Mouse (Mus musculus) spleen, postnatal 4 days (tissue): ENCODE data around the gene Crygd.
"Not testable (repeated sequence)": the region's sequence is repeated elsewhere in the genome, so short reads cannot be mapped to it uniquely, and the experiment has no call there.

Experiments used
- DNase-seq, 2 experiments: peaks; one replicate each; pipeline ENCODE4 v3.0.0; 2022; ENCODE audit warnings: low spot score in 2 of 2

Crygd gene

DNA sequence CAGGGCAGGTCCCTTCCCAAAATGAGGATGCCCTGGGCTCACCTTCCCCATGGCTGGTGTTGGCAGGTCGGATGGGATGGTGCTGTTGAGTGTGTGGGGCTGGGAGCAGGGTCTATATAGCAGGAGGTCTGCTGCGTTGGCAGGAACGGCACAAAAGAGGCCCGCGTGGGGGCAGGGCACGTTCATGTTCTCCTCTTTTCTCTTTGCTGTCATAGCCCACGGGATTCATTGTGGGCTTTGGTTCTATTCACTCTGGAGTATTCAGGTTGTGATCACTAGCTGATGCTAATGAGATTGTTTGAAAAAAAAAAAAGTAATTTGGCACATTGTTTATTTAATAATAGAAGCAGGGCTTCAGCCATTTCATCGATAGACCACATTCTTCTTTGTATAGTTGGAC lies at the start of gene Crygd:
TSS of gene Crygd (minus strand) at position 101 of the 400 bp plus-strand sequence.
- DNase-seq: no peak

DNA sequence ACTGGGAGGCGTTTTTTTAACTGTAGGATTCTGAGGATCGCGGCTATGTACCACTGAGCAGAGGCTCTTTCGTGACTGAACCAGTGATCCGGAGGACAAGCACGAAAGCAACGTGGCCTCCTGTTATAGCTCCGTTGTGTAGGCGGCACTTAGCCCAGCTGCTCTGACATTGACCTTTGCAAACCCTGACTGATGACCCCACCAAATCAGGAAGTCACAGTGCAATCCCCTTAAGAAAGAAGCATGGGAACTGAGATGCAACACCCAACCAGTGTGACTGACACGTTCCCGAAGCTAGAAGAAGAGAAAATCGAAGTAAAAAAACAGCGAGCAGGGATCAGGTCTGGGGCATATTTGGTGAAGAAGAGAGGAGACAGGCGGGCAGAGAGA lies 49.5 kb upstream of the Crygd start:
- DNase-seq: no peak

DNA sequence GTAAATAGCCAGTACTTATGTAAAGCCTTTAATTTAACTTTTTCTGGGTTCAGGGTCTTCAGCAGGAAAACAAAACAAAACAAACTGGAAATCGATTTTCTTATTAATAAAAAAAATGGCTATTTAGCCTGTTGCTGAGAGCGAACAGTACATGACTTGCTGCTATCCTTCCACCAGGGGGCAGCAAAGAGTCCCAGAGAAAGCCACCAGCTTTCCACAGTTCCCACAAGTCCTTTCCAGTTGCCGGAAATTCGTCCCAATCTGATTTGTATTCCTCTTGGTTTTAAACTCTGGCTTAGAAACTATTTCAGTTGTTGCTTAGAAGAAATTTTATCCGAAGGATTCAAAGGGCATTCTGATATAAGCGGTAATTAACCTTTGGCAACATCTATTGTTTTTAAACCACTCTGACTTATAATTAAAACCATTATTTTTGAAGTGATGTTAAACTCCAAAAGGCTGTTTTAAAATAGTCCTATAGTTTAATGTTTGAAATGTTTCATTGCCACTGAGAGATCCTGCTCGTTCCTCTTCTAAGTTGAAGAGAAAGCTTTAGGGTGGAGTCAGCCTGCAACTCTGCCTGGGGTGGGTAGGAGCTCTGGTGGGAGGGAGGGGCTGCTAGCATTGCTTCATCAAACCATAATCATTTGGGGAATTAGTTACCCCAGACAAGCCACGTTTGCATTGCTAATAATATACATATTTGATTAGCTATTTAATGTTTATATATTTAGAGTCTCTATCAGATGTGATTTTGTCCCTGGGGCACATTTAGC lies 49.0 kb upstream of the Crygd start:
- peak; percentile 38 to 74 for DNase-seq

DNA sequence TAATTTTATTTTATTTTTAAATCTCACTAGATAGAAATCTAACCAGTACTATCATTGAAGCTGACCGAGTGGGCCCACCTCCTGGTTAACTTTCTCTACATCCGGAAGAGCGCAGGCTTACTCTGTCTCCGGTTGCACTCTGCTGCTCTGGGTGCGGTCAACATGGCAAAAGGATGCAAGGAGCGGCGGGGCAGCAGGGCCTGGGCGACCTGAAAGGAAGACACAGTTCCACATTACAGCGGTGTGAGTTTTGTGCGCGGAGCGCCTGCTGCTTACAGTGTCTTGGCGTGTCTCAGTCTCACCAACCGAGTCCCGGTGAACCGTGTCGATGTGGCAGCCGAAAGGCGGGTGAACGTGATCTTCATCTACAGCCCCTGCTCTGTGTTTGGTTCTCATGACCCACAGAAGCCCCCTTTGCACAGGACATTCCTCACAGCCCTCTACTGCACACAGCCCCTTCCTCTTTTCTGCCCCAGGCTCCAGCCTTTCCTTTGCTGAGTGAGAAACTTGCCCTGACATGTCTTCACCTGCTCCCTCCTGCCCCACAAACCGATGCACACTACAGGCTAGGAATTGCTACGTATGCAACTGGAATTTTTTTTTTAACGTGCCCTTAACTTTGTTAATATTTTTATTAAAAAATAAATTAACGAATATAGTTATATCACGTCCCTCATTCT lies 46.6 kb upstream of the Crygd start:
- DNase-seq: no peak

DNA sequence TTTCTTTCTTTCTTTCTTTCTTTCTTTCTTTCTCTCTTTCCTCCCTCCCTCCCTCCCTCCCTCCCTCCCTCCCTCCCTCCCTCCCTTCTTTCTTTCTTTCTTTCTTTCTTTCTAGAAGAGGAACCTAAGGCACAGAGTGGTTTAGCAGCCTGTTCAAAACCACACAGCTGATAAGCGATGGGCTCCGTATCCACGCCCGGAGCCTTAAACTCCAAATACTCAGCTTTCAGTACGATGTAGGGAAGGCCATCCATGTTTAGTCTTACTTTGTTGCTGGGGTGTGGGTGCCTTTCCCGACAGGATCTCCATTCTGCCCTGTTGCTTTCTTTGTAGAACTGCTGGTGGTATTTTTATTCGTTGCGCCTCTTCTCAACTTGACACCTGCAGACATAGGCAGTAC lies 45.9 kb upstream of the Crygd start:
- DNase-seq: no peak

DNA sequence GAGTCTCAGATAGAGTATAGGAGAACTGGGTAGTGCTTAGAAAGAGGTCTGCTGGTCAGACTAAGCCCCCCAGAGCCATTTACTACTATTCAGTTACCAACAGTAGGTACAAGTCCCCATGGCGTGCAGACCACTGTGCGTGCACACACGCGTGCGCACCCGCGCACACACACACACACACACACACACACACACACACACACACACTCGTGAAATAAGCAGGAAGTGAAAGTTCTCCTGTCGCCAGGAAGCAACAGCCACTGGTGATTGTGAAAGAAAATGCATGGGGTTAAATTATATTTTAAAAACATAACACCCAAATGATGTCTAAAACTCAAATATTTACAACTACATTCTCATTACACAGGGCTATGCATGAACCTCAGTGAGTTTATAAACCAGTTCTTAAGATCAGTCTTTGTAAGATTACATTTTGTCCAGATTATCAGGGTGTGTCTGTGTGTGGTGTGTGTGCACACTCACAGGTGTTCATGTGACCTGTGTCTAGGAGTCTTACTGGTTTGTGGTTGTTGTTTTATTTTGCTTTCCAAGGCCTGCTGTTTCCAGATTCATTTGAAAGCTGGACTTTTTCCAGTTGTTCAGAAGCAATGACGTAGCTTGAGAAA lies 44.5 kb upstream of the Crygd start:
- DNase-seq: no peak

DNA sequence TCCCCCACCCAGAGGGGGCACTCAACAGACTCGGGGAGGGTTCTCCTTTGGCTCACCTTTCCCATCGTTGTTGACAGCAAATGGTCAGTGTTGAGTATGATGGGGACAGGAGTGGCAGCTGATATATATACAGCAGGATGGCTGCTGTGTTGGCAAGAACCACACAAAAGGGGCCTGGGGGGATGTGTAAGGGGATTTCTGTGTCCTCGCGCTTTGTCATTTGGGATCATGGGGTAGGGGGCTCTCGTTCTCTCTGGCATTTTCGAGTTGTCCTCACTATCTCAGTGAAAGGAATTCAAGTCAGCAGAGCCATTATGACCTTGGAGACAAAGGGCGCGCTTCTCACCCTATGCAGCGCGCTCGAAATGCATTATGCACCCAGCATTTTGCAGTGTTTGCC lies 40.0 kb upstream of the Crygd start, which contains the start of gene Cryga:
TSS of gene Cryga (minus strand) at position 101 of the 400 bp plus-strand sequence.
- DNase-seq: no peak

DNA sequence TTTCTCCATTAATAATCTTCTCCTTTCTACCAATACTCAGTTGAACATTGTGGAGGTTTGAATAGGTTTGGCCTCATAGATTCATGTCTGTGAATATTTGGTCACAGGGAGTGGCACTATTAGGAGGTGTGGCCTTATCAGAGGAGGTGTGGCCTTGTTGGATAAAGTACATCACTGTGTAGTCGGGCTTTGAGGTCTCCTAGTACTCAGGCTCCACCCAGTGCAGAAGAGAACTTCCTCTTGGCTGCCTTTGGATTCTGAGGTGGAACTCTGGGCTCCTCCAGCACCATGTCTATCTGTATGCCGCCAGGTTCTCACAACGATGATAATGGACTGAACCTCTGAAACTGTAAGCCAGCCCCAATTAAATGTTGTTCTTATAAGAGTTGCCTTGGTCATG lies 33.7 kb upstream of the Crygd start:
- no peak for DNase-seq

DNA sequence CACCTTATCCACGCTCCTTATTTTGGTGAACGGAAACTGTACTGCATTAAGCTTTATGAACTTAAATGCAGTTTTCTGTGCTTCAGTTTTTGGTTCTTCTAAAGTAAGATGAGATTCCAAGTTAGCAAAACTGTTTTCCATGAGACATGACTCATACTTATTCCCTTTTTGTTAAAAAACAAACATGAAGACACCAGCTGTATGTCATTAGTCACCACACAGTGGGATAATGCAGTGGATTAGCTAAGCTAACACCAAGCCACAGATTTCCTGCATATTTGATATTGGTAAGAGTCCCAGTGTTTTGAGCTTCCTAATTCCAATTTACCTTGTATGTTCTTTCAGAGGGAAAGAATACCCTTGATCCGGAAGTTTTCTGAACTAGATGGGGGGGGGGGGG lies 28.3 kb upstream of the Crygd start:
- DNase-seq: no peak

DNA sequence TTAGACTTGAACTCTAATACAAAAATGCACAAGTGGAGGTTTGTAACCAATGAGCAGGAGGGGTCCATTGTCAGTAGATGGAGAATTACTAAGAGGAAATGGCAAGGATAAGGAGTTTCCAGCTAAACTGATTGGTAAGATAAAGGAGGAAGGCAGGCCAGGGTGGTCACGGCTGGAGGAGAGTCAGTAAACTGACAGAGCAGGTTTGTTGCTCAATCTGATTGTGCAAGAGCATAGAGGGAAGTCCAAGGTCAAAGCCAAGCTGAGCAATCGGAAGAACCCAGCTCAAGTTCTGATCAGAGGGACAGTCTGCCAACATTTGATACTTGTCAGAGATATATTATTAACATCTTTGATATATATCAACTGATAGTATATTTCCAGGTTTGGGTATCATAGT lies 27.1 kb upstream of the Crygd start:
- DNase-seq: no peak

DNA sequence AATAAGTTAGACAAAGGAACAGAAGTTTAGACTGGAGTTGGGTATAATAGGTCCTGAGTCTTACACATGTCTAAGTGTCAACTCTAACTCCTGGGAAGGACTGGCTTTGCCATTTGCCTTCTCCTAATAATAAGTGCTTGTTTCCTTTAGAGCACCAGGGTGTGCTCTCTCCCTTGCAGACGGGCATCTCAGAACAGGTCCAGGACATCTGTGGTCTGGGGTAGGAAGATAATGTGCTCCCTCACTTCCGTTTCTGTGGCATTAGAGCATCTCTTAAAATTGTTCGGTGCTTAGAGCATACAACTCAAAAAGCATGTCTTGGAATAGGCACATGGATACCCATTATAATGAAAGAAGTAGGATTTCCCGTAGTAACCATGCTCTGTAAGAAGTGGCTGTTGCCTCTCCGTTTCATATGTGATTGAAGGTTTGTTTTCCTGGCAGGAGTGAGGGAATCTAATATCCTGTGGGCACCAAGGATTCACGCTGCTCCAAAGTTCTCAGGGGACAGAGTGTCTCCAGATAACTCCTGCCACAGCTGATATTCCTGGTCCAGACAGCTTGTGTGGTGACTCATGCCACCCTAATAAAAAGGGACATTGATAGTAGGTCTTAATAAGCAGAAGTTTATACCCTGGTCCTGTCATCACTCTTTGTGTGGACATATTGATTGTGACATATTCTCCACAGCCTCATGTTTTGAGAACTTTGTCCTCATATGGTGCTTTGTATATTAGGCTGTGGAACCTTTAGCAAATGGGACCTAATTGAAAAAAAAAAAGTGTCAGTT lies 25.5 kb upstream of the Crygd start:
- DNase-seq: no peak

DNA sequence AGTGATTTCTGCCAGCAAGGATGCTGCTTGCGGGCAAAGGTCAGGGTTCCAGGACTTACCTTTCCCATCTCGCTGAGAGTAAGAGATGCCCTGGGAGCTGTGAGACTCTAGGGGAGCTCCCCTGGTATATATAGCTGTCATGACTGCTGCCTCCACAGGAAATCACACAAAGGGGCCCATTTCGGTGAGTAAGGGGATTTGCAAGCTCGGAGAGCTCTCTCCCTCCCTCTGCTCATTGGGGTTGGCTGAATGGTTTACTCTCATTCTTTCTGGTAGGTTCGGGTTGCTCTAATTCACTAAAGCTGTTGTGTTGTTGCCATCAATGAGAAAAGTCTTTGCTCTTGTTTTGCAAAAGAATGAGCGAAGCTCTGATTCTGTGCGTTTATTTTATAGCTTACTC lies 18.9 kb upstream of the Crygd start, which contains the start of gene Crygb:
TSS of gene Crygb (minus strand) at position 101 of the 400 bp plus-strand sequence.
- DNase-seq: no peak

DNA sequence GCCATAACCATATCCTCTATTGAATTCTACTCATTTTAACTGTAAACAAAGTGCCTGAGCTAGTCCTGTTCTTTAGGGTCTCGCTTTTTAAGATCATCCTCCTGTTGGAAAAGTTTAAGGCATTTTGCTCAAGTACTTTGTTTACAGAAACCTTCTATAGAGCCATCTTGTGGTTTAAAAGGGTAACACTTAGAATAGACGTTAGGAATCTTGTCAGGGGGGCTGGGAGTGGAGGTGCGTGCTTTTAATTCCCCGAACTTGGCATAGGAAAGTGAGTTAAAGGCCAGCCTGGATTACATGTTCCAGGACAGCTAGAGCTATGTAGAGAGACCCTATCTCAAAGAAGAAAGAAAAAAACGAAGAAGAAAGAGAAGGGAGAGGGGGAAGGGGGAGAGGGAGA lies 12.4 kb upstream of the Crygd start:
- DNase-seq: no peak

DNA sequence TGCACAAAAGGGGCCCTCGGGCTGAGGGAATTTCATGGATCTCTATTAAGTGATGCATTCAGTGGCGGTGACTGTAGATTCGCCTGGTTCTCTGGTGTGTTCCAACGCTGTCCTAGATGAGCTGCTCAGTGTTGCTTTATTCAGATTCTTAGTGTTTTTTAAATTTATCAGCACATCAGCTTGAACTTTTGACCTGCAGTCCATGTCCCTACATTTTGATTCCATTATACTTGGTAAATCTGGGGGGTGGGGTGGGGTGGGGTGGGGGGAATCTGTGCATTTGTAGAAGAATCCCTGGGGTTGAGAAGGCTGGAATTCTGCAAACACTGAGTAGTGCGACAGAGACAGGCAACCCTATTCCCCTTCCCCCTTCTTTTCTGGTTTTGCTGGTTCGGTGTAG lies 10.3 kb upstream of the Crygd start, which contains the start of gene Crygc:
TSS of gene Crygc (minus strand) at position 101 of the 400 bp plus-strand sequence.
- DNase-seq: no peak

DNA sequence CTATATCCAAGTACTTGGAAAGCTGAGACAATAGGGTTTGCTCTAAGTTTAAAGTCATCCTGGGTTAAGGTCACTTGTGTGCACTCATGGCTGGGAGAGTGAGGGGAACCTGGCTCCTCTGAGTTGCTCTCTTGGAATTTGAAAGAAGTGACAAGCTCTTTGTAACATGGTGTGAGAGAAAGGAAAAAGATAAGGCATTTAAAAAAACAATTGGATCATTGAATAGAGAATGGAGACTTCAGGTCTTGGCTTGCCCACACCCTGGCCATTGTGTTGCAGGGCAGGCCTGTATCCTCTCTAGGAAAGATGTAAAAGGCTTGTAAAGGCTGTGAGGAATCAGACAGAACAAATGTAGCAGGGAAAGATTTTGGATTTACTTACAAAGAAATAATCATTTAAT lies 4.6 kb upstream of the Crygd start:
- no peak for DNase-seq

DNA sequence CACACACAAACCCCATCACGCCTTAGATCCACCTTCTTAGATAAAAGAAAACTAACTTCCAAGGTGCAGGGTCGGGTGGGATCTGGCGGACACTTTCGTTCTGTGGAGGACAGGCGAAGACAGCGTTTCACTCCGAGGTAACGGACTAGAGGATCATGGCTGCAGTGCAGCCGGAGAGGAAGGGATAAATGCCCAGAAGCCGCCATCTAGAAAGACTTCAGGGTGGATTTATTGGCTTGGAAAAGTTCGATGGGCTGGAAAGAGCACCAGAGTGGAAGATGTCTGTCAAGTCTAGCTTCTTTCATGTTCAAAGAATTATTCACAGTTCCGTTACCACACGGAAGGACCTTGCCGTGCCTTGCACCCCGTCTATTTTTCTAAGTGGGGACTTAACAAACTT lies 949 bp upstream of the Crygd start:
- DNase-seq: no peak

DNA sequence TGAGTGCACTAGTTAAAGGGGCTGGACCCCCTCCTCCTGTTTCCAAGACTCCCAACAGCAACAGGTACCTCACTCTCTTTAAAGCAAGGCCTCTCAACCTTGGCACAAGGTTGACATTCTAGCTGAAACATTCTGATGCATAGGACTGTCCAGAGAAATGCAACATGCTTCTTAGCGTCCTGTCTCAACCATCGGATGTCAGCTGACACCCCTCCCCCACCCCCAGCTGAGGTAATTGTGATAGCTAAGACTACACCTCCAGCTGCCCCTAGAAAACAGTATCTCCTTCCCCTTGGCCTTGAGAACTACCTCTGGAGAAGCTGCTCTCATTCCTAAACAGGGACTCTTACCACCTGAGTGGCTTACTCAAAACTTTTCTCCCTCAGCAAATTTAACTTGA lies 11.1 kb downstream of the Crygd start:
- no peak for DNase-seq

DNA sequence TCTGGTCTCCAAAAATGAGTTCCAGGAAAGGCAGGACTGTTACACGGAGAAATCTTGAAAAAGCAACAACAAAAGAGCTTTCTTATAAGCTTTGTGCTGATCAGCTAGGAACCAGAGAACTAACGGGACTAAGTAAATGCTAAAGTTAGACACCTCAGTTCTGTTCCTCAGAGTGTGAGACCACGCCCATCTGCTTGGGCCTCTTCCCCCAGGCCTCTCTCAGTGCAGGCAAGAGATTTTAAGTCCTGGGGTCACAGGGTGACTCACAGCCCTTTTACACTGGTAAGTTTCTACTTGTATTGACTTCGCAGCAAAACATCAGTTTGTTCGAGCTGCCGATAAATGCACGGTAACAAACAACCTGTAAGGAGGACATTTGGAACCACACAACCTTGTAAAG lies 11.6 kb downstream of the Crygd start:
- DNase-seq: no peak

DNA sequence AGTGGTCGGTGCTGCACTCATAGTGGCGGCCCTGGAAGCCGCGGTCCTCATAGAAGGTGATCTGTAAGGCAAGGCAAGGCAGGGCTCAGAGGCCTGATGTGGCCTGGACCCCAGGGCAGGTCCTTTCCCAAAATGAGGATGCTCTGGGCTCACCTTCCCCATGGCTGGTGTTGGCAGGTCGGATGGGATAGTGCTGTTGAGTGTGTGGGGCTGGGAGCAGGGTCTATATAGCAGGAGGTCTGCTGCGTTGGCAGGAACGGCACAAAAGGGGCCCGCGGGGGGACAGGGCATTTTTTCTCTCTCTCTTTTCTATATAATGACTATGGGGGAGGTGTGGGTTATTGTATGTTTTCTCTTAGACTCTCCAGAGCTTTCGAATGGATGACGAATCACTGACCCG lies 12.3 kb downstream of the Crygd start, which contains the start of gene Cryge:
TSS of gene Cryge (minus strand) at position 198 of the 400 bp plus-strand sequence.
- DNase-seq: not testable (repeated sequence)

DNA sequence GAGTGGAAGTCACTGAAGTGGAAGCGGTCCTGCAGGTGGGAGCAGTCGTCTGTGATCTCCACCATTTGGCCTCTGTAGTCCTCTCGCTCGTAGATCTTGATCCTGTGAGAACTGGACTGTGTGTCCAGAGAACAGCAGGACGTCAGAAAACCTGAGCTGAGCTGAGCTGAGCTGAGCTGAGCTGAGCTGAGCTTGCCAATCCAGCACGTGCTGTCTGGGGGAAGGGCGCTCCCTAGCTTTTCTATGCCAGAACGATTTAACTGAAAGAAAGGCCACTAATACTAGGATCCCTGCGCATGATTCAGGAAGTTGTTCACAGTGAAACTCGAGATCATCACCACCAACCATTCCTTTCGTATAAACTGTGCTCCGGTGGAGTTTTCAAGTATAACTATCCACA lies 14.5 kb downstream of the Crygd start:
- DNase-seq: no peak

DNA sequence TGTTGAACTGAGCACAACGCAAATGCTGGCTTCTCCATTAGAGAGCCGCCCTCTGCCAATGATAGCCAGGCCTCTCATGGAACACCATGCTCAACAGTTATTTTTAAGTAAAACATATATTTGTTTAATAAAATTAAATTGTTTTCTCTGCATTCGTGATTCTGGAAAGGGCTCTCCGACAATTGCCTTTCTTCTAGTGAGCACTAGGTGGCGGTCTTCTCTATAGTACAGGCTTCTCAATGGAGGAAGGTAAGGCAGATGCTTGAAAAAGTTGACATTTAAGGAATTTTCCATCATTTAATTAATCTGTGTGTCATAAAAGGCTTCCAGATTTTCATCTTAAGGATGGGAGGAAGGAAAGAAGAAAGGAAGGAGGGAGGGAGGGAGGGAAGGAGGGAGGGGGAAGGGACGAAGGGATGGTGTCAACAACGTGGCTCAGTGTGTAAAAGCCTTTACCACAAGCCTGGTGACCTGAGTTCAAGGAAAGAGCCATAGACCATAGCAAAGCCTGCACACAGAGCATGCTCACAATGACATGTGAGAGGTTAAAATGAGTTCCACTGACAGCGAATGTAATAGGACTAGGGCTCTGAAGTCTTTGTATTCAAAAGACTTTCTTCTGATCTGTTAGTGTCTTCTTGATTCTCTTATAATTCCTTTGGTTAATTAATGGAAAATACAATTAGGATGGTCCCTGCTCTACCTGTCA lies 16.7 kb downstream of the Crygd start:
- no peak for DNase-seq
